Mouse (Mus musculus): ENCODE data around the gene Mrpl30.

GRCm38 (mm10) chr1:37894606-37895005, 4.3 kb downstream of the Mrpl30 start:
- TF ChIP-seq CTCF (IDR thresholded peaks at IDR 0.05; ENCODE audit: low read depth) (no peak), EP300 (IDR thresholded peaks at IDR 0.05; ENCODE audit: low read depth) (no peak)
